Mouse (Mus musculus) myocyte (in vitro differentiated cells): Measurements from ENCODE around the gene F11r. TPM values are rescaled to one million over a fixed set of nuclear protein-coding genes. Genes with fewer than 3 reads are reported as not detected.

Experiments
- H3K27me3 ChIP-seq: one replicate; pipeline ENCODE4 v1.6.1; 2011; ENCODE audit not compliant: control insufficient read depth, insufficient read depth, insufficient read length
- H3K36me3 ChIP-seq: one replicate; pipeline ENCODE4 v1.6.1; 2011; ENCODE audit not compliant: control insufficient read depth, insufficient read depth
- H3K4me2 ChIP-seq: one replicate; pipeline ENCODE4 v1.6.1; 2011; ENCODE audit warnings: low read depth, control low read depth
- H3K4me3 ChIP-seq: one replicate; pipeline ENCODE4 v1.5.1; 2011; ENCODE audit warnings: mild to moderate bottlenecking, control low read depth, moderate library complexity
- H3K79me2 ChIP-seq: one replicate; pipeline ENCODE4 v1.6.1; 2011; ENCODE audit not compliant: control insufficient read depth, insufficient read depth
- H3ac ChIP-seq: one replicate; pipeline ENCODE4 v1.6.1; 2011; ENCODE audit not compliant: control insufficient read depth, insufficient read length
- CEBPB ChIP-seq: IDR thresholded peaks from 2 replicates; pipeline ENCODE4 v1.6.1; 2011; ENCODE audit warnings: mild to moderate bottlenecking, moderate library complexity; ENCODE audit not compliant: poor library complexity, insufficient read depth, severe bottlenecking
- E2F4 ChIP-seq: IDR thresholded peaks from one replicate; pipeline ENCODE4 v1.6.1; 2011; ENCODE audit warnings: mild to moderate bottlenecking, control low read depth, moderate library complexity; ENCODE audit not compliant: insufficient read depth
- MAX ChIP-seq: IDR thresholded peaks from one replicate; pipeline ENCODE4 v1.6.1; 2011; ENCODE audit warnings: low read depth, mild to moderate bottlenecking, control low read depth
- MYOD1 ChIP-seq, 3 experiments: IDR thresholded peaks; one replicate each; pipeline ENCODE4 v1.6.1; 2011; ENCODE audit warnings: control low read depth in 2 of 3, low read depth in 2 of 3, mild to moderate bottlenecking in 2 of 3, moderate library complexity in 1 of 3; ENCODE audit not compliant: insufficient read length in 2 of 3, control insufficient read depth in 1 of 3
- MYOG ChIP-seq, 3 experiments: IDR thresholded peaks; one replicate each; pipeline ENCODE4 v1.6.1; 2011; ENCODE audit warnings: control low read depth in 2 of 3, low read depth in 2 of 3, mild to moderate bottlenecking in 2 of 3; ENCODE audit not compliant: insufficient read length in 2 of 3, control insufficient read depth in 1 of 3, insufficient read depth in 1 of 3
- POLR2A ChIP-seq: IDR thresholded peaks from one replicate; pipeline ENCODE4 v1.6.1; 2011; ENCODE audit warnings: low read depth, mild to moderate bottlenecking, control low read depth, moderate library complexity; ENCODE audit not compliant: insufficient read length
- POLR2AphosphoS2 ChIP-seq: IDR thresholded peaks from one replicate; pipeline ENCODE4 v1.6.1; 2011; ENCODE audit warnings: low read depth, control low read depth; ENCODE audit not compliant: insufficient read length
- REST ChIP-seq: IDR thresholded peaks from one replicate; pipeline ENCODE4 v1.6.1; 2011; ENCODE audit warnings: mild to moderate bottlenecking, control low read depth, moderate library complexity; ENCODE audit not compliant: insufficient read depth, insufficient read length
- SRF ChIP-seq: IDR thresholded peaks from one replicate; pipeline ENCODE4 v1.6.1; 2011; ENCODE audit warnings: low read depth; ENCODE audit not compliant: control insufficient read depth, insufficient read length
- TCF12 ChIP-seq: IDR thresholded peaks from one replicate; pipeline ENCODE4 v1.6.1; 2011; ENCODE audit warnings: mild to moderate bottlenecking, control low read depth; ENCODE audit not compliant: poor library complexity, insufficient read depth, severe bottlenecking
- TCF3 ChIP-seq: IDR thresholded peaks from one replicate; pipeline ENCODE4 v1.6.1; 2011; ENCODE audit warnings: low read depth, control low read depth; ENCODE audit not compliant: insufficient read length
- USF1 ChIP-seq: IDR thresholded peaks from one replicate; pipeline ENCODE4 v1.6.1; 2011; ENCODE audit warnings: low read depth, mild to moderate bottlenecking, control low read depth, moderate library complexity
- polyA plus RNA-seq: library from polyadenylated mRNA; unstranded; fragments of >200 nt; fragmentation: generic; extraction: Trizol; gene quantifications from one replicate; pipeline ENCODE4 v1.2.1, GENCODE M21; 2012; ENCODE audit warnings: missing spikeins

The F11r gene
- polyA plus RNA-seq, 1 experiment = 24.2 TPM

DNA sequence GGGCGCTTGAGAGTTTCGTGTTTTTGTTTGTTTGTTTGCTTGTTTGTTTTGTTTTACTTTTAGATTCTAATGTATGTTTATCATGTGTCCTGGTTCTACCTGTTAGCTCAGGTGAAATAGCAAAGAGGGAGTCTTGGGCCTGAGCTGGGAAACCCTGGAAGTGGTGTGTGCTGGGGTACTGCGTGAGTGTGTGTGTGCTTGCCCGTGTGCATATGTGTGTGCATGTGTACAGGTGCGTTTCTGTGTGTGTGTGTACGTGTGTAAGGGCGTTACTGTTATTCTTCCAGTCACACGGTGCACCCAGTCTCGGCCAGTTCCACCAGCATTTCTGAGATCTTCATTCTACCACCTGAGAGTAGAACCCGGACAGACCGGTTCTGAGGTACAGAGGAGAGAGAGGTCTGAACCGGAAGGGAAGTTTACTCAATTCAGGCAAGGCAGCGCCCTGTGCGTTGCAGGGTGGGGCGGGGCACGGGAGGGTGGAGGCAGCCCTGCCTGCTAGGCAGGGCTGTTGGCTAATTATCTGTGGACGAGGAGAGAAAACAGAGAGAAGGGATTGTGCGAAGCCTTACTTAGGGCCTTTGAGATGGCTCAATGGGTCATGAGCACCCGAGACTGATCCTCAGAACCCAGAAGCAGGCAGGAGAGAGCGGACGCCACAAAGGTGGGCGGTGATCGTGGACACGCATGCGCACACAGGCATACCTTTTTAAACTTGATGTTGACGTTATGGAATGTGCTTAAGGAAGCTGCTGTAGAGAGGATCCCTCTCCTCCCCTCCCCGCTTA lies 40.6 kb downstream of the F11r start:
- TF ChIP-seq REST = no peak
- no peak for TF ChIP-seq MAX
- TF ChIP-seq MYOD1 (IDR thresholded peaks at IDR 0.05; ENCODE audit: control insufficient read depth in 1 of 3, insufficient read length in 2 of 3, low read depth in 2 of 3) = no peak
- TF ChIP-seq CEBPB = no peak
- no peak for TF ChIP-seq TCF3
- no peak for TF ChIP-seq SRF
- Histone ChIP-seq H3K36me3 (no peaks in the 10 kb centered on the region), H3K79me2 (no peaks in the 10 kb centered on the region), H3ac (no peak overlapping the region), H3K27me3 (no peaks in the 10 kb centered on the region), H3K4me2 (no peak overlapping the region), H3K4me3 (no peak overlapping the region)

DNA sequence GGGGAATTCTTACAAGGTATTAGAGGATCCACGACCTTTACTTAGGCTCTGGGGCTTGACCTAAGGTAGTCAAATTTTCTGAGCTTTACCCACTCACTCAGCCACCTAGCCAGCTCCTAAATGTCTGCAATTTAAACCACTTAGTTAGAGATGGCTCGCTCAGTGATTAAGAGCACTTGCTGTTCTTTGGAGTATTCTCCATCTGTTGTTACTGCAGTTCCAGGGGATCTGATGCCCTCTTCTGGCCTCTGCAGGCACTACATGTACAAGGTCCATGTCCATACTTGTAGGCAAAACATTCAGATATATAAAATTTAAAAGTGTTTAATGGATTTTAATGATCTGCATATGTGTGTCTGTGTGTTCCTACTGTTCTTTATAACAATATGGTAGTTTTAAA lies 41.6 kb downstream of the F11r start:
- Histone ChIP-seq H3ac (no peak overlapping the region), H3K36me3 (no peaks in the 10 kb centered on the region), H3K79me2 (no peaks in the 10 kb centered on the region), H3K4me2 (no peak overlapping the region), H3K4me3 (no peak overlapping the region), H3K27me3 (no peaks in the 10 kb centered on the region)
- no peak for TF ChIP-seq POLR2A
- TF ChIP-seq MYOG (IDR thresholded peaks at IDR 0.05; ENCODE audit: control insufficient read depth in 1 of 3, insufficient read depth in 1 of 3, insufficient read length in 2 of 3, low read depth in 2 of 3) = no peak
- TF ChIP-seq POLR2AphosphoS2 = no peak
- TF ChIP-seq REST = no peak
- no peak for TF ChIP-seq MAX
- TF ChIP-seq CEBPB = no peak
- TF ChIP-seq MYOD1 (IDR thresholded peaks at IDR 0.05; ENCODE audit: control insufficient read depth in 1 of 3, insufficient read length in 2 of 3, low read depth in 2 of 3) = no peak
- no peak for TF ChIP-seq E2F4
- no peak for TF ChIP-seq SRF

DNA sequence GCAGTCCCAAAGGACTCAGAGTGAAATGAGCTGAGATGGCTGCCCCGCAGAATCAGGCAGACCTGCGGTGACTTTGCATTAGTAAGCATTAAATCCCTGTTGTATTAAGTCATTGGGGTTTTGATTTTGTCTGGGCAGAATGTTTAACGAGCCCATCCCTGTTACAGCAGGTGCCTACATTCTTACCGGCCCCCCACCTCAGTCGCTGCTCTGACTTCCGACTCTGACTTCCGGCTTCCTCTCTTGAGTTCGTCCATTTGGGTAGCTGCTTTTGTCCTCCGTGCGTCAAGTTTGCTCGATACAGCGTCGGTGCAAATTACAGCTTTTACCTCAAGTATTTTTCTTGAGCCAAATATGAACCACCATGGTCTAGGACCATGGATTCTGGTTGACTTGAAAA lies 56.9 kb downstream of the F11r start:
- Histone ChIP-seq H3K27me3 (no peaks in the 10 kb centered on the region), H3K36me3 (no peaks in the 10 kb centered on the region), H3ac (no peak overlapping the region), H3K79me2 (no peaks in the 10 kb centered on the region), H3K4me2 (no peak overlapping the region), H3K4me3 (no peak overlapping the region)
- no peak for TF ChIP-seq TCF3
- no peak for TF ChIP-seq MYOD1 (IDR thresholded peaks at IDR 0.05; ENCODE audit: control insufficient read depth in 1 of 3, insufficient read length in 2 of 3, low read depth in 2 of 3)

GRCm38 (mm10) chr1:171495371-171495770 lies 58.0 kb downstream of the F11r start:
- H3K4me2 ChIP-seq = no peak overlapping the region
- no peaks in the 10 kb centered on the region for H3K79me2 ChIP-seq
- H3K27me3 ChIP-seq = no peaks in the 10 kb centered on the region
- no peak overlapping the region for H3K4me3 ChIP-seq
- no peak for TF ChIP-seq REST
- TF ChIP-seq MYOG (IDR thresholded peaks at IDR 0.05; ENCODE audit: control insufficient read depth in 1 of 3, insufficient read depth in 1 of 3, insufficient read length in 2 of 3, low read depth in 2 of 3) = no peak
- TF ChIP-seq MYOD1 (IDR thresholded peaks at IDR 0.05; ENCODE audit: control insufficient read depth in 1 of 3, insufficient read length in 2 of 3, low read depth in 2 of 3) = no peak
- TF ChIP-seq SRF = no peak
- TF ChIP-seq USF1 = no peak
- TF ChIP-seq CEBPB = no peak
- TF ChIP-seq POLR2AphosphoS2 = no peak
- no peak for TF ChIP-seq POLR2A
- TF ChIP-seq E2F4 = no peak
- TF ChIP-seq TCF3 = no peak
- no peak for TF ChIP-seq MAX
- TF ChIP-seq TCF12 = no peak
- H3ac ChIP-seq = no peak overlapping the region
- no peaks in the 10 kb centered on the region for H3K36me3 ChIP-seq

- Histone ChIP-seq H3K79me2 (peaks cover 3% of the 10 kb centered on the region), H3ac (no peak overlapping the region), H3K36me3 (no peaks in the 10 kb centered on the region), H3K4me2 (no peak overlapping the region), H3K4me3 (no peak overlapping the region), H3K27me3 (no peaks in the 10 kb centered on the region)
- TF ChIP-seq USF1 (no peak), MYOG (IDR thresholded peaks at IDR 0.05; ENCODE audit: control insufficient read depth in 1 of 3, insufficient read depth in 1 of 3, insufficient read length in 2 of 3, low read depth in 2 of 3) (no peak), CEBPB (no peak), POLR2A (no peak), SRF (no peak), E2F4 (no peak), TCF3 (no peak), TCF12 (no peak)
Observed at GRCm38 (mm10) chr1:171499856-171500255, 62.5 kb downstream of the F11r start.
